Mouse (Mus musculus) liver, postnatal 0 days (tissue): ENCODE data around the gene Slc16a10. TPM values are rescaled to one million over a fixed set of nuclear protein-coding genes. Genes with fewer than 3 reads are reported as not detected.

Experiments used
- ATAC-seq: fragments of 200-750 bp; cut with Nextera tagmentation; 2 replicates; pipeline ENCODE4 v1.8.0; 2017; ENCODE audit warnings: mild to moderate bottlenecking, moderate library complexity
- DNase-seq: peaks from one replicate; pipeline ENCODE4 v3.0.0-alpha.2; 2016
- H3K27ac ChIP-seq: fragments of 300-500 bp; sonication (generic); 2 replicates; pipeline ENCODE4 v1.5.1; 2014; ENCODE audit warnings: antibody characterized with exemption, moderate library complexity, mild to moderate bottlenecking, low read depth
- H3K27me3 ChIP-seq: fragments of 300-500 bp; sonication (generic); 2 replicates; pipeline ENCODE4 v1.6.1; 2014; ENCODE audit warnings: low read length, control low read depth, mixed read lengths; ENCODE audit not compliant: insufficient read depth
- H3K36me3 ChIP-seq: fragments of 300-500 bp; sonication (generic); replicated peaks from 2 replicates; pipeline ENCODE4 v1.6.1; 2014; ENCODE audit warnings: mild to moderate bottlenecking, control low read depth, low read length, moderate library complexity, mixed read lengths; ENCODE audit not compliant: insufficient read depth
- H3K4me1 ChIP-seq: fragments of 300-500 bp; sonication (generic); 2 replicates; pipeline ENCODE4 v1.6.1; 2014; ENCODE audit warnings: antibody characterized with exemption, mild to moderate bottlenecking, control low read depth; ENCODE audit not compliant: insufficient read depth
- H3K4me2 ChIP-seq: fragments of 300-500 bp; sonication (generic); 2 replicates; pipeline ENCODE4 v1.6.1; 2014; ENCODE audit warnings: low read depth, mild to moderate bottlenecking, low read length, moderate library complexity, mixed read lengths
- H3K4me3 ChIP-seq: fragments of 300-500 bp; sonication (generic); 2 replicates; pipeline ENCODE4 v1.5.1; 2014; ENCODE audit warnings: low read depth, low read length
- H3K9ac ChIP-seq: fragments of 300-500 bp; sonication (generic); replicated peaks from 2 replicates; pipeline ENCODE4 v1.6.1; 2014; ENCODE audit warnings: mild to moderate bottlenecking, moderate library complexity
- H3K9me3 ChIP-seq: fragments of 300-500 bp; sonication (generic); 2 replicates; pipeline ENCODE4 v1.6.1; 2016; ENCODE audit warnings: mild to moderate bottlenecking, control low read depth, low read length, mixed read lengths
- CTCF ChIP-seq: sonication (generic); IDR thresholded peaks from 2 replicates; pipeline ENCODE4 v1.5.1; 2016; ENCODE audit warnings: antibody characterized with exemption, low read depth
- EP300 ChIP-seq: IDR thresholded peaks from 2 replicates; pipeline ENCODE4 v1.6.1; 2016; ENCODE audit warnings: antibody characterized with exemption, low read depth, mild to moderate bottlenecking
- WGBS: fragments of 180-500 bp; shearing (Covaris S2); extraction: QIAGEN DNeasy Blood & Tissue Kit; methylation state at CpG from one replicate; pipeline ENCODE4 v1.1.7; 2014; ENCODE audit not compliant: insufficient replicate concordance; 5-methylcytosine and 5-hydroxymethylcytosine counted together
- polyA plus RNA-seq: library from polyadenylated mRNA; unstranded; fragments of >200 nt; fragmentation: Nextera tagmentation; extraction: Ambion mirVana; gene quantifications from 2 replicates; pipeline ENCODE4 v1.2.1, GENCODE M21; 2015

Gene Slc16a10
- 20.2 and 22.1 TPM in 2 replicates for polyA plus RNA-seq

DNA sequence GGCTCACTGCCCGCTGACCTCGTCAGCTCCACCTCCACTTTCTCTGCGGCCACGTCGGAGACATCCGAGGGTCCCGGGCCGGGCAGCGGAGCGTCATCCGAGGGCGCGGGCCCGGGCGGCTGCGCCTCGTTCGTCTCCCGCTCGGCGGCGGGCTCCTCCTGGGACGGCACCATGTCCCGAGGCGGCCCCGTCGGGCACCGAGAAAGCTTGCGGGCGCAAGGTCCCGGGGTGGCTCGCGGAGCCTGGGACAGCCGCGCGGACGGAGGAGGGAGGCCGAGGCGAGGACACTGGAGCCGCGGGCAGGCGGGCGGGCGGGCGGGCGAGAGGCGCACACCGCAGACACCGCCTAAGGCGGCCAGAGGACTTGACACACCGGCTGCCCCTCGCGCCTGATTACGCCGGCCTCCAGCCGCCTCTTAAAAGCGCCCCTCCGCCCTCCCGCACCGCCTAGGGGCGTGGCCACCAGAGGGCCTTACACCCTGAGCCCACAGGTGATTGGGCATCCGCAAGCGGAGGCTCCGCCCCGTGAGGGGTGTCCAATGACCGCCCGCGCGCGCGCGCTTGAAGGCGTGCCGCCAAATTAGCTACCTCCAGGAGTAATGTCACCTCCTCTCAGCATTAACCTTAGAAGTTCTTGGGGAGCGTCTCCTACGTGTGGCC is at the start of gene Slc16a10:
Gene Slc16a10, minus strand, starts transcription at position 395 of the 660 bp plus-strand sequence.
- peak within 1 kb of the TSS; percentile 93 for H3K4me3 ChIP-seq
- peak within 1 kb of the TSS; percentile 95 for H3K9ac ChIP-seq
- H3K27me3 ChIP-seq: no peaks in the 10 kb centered on the region
- WGBS: under 1% methylated on average over 71 of the region's 76 CpGs
- H3K4me2 ChIP-seq: peak within 1 kb of the TSS; percentile 91
- peak; percentile 42 for TF ChIP-seq CTCF
- 0 out of 2 replicates have a peak, but pooled peaks have one; percentile 7 for TF ChIP-seq EP300
- ATAC-seq (peak; percentile 98), DNase-seq (peak; percentile 99)
- peak within 1 kb of the TSS; percentile 91 for H3K27ac ChIP-seq
- H3K4me1 ChIP-seq: peaks cover 10% of the 10 kb centered on the region
- H3K9me3 ChIP-seq: no peaks in the 10 kb centered on the region
- H3K36me3 ChIP-seq: no peaks in the 10 kb centered on the region

DNA sequence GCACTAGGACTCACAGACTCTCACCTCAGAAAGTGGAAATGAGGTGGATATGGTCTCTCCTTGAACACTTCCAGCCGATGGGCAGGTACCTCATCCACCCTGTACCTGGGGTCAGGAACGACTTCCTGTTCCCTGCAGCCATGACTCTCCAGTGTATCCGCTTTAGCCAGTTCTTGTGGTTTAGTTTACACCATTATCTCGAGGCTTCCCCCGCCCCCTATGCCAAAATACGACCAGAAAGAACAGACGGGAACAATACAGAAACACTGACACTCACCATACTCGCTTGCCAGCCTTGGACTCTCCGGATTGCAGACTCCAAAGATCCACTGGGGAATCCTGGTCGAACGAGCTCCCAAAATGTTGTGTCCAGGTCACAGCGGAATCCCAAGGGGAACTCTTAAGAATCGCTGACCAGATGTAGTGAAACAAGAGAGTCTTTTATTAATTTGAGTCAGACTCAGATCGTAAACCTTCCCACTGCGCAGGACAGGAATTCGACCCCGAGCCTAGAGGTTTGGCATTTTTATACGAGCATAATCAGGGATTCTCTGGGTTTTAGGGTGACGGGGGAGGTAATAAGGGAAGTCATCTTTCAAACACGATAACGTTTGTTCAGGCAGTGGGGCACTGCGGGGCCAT is 49.4 kb upstream of the Slc16a10 start:
- DNase-seq: no peak
- peak overlapping the region; percentile 17 for H3K4me3 ChIP-seq
- WGBS: 28% methylated on average over 22 of the region's 22 CpGs
- H3K9me3 ChIP-seq: no peaks in the 10 kb centered on the region
- H3K27ac ChIP-seq: no peak overlapping the region
- 0 out of 2 replicates have a peak, but pooled peaks have one; percentile 10 for ATAC-seq
- H3K36me3 ChIP-seq: no peaks in the 10 kb centered on the region
- no peak overlapping the region for H3K9ac ChIP-seq
- H3K4me1 ChIP-seq: peaks cover 19% of the 10 kb centered on the region
- no peaks in the 10 kb centered on the region for H3K27me3 ChIP-seq
- no peak for TF ChIP-seq CTCF
- TF ChIP-seq EP300: no peak
- H3K4me2 ChIP-seq: peak overlapping the region; percentile 62

DNA sequence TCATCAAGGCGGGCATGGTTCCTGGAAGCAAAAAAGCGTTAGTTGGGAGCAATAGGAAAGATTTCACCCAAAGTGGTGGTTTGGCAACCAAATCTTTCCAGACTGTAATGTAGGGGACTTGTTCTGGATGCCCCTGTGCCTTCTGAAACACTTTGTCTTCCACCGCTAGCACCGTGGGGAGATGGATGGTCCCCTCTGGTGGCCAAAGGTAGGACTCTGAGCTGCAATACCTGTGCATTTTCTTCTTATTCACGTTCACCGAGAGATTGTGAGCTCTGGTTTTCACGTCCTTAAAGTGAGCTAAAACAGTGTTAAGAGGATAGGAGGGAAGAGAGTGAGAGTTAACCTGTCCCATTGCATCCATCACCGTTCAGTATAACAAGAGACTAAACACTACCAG is 48.8 kb upstream of the Slc16a10 start:
- no peak for ATAC-seq

DNA sequence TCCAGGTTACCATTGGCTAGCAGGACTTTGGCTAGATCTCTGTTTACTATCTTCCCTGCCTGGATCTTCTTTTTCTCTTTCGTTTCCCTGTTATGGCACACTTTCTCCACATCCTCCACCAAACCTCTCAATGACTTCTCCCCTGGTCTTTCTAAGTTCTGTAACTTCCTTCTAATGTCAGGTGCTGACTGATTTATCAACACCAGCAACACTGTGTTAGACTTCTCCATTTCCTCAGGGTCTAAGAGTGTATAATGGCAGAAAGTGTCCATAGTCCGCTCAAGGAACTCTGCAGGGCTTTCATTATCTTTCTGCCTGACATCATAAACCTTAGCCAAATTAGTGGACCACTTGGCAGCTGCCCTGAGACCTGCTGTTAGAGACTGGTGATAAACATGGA is 47.6 kb upstream of the Slc16a10 start:
- H3K4me1 ChIP-seq: peaks cover 19% of the 10 kb centered on the region
- H3K4me2 ChIP-seq: no peak overlapping the region
- no peaks in the 10 kb centered on the region for H3K27me3 ChIP-seq
- no peak overlapping the region for H3K9ac ChIP-seq
- H3K36me3 ChIP-seq: no peaks in the 10 kb centered on the region
- no peak overlapping the region for H3K27ac ChIP-seq
- DNase-seq (no peak), ATAC-seq (no peak)
- 36% methylated on average over 2 of the region's 2 CpGs for WGBS
- H3K9me3 ChIP-seq: no peaks in the 10 kb centered on the region
- H3K4me3 ChIP-seq: no peak overlapping the region
- TF ChIP-seq CTCF: no peak
- TF ChIP-seq EP300: no peak

More for the DNA sequence above, 48.8 kb upstream of the Slc16a10 start:
- Histone ChIP-seq H3K36me3 (no peaks in the 10 kb centered on the region), H3K4me3 (no peak overlapping the region; the same call in 1 of the 2 replicates), H3K4me2 (peak overlapping the region; percentile 62), H3K9ac (no peak overlapping the region), H3K4me1 (peaks cover 19% of the 10 kb centered on the region), H3K9me3 (no peaks in the 10 kb centered on the region), H3K27me3 (no peaks in the 10 kb centered on the region), H3K27ac (no peak overlapping the region)
- DNase-seq: no peak
- TF ChIP-seq CTCF (peak; percentile 50), EP300 (no peak)
- 43% methylated on average over 8 of the region's 8 CpGs for WGBS

DNA sequence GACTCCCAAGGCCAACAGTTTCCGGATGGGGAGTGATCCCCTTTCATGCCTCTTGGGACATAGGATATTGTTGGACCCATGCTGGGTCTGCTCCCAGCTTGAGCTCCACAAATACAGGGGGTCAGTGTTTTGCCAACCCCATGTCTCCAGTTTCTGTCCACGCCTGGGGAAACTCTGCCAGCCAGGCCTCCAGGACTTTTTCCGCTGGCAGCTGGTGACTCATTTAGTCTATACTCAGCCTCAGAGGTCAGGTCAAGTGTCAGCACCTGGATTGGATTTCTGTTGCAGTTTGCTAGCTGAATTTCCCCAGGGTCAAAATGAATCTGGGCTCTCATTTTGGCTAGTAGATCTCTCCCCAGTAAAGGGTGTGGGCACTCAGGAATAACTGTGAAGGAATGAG is 46.8 kb upstream of the Slc16a10 start:
- H3K9me3 ChIP-seq: no peaks in the 10 kb centered on the region
- no peak overlapping the region for H3K27ac ChIP-seq
- ATAC-seq: peak; percentile 31; the same call in 1 of the 2 replicates

DNA sequence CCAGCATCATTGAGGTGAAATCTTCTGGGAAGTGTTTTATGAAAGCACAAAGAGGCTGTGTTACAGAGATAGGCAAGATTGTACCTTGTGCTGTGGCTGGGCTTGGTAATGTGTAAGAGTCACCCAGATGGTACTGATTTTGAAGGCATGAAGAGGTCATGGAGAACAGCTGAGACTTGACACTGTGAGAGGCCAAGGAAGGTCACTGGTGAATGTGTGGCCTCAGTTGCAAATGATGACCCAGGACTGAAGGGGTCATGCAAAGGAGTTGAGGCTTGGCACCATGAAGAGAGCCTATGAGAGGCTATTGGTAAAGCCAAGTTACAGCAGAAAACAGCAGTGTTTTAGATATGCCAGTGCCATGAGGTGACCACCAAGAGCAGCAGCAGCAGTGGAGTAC is 43.9 kb upstream of the Slc16a10 start:
- no peaks in the 10 kb centered on the region for H3K36me3 ChIP-seq
- no peaks in the 10 kb centered on the region for H3K27me3 ChIP-seq
- H3K4me1 ChIP-seq: peaks cover 14% of the 10 kb centered on the region
- H3K4me2 ChIP-seq: no peak overlapping the region
- DNase-seq (no peak), ATAC-seq (no peak)
- TF ChIP-seq CTCF (no peak), EP300 (no peak)
- H3K27ac ChIP-seq: no peak overlapping the region
- H3K9me3 ChIP-seq: no peaks in the 10 kb centered on the region
- no peak overlapping the region for H3K9ac ChIP-seq
- H3K4me3 ChIP-seq: no peak overlapping the region

More for the DNA sequence above, 46.8 kb upstream of the Slc16a10 start:
- Histone ChIP-seq H3K4me3 (no peak overlapping the region), H3K36me3 (no peaks in the 10 kb centered on the region), H3K27me3 (no peaks in the 10 kb centered on the region), H3K9ac (no peak overlapping the region), H3K4me2 (no peak overlapping the region), H3K4me1 (peaks cover 19% of the 10 kb centered on the region)
- 60% methylated on average over 3 of the region's 3 CpGs for WGBS
- no peak for DNase-seq
- TF ChIP-seq CTCF (no peak), EP300 (no peak)
